Mouse (Mus musculus): ENCODE measurements around the gene Gm4498.
"Not testable (repeated sequence)": the region's sequence is repeated elsewhere in the genome, so short reads cannot be mapped to it uniquely, and the experiment has no call there.

The Gm4498 gene

GRCm38 (mm10) chr7:20233728-20234127, at the start of gene Gm4498:
Gene Gm4498, minus strand, starts transcription at chr7:20233828.
- not testable (repeated sequence) for DNase-seq (ENCODE audit: low spot score)

- DNase-seq (ENCODE audit: low spot score) = not testable (repeated sequence)
Measured at GRCm38 (mm10) chr7:20262734-20263133, 29.1 kb upstream of the Gm4498 start, which contains the start of gene Gm5890. Gene Gm5890, minus strand, starts transcription at chr7:20262834.

- DNase-seq (ENCODE audit: low spot score) = not testable (repeated sequence)
Measured at GRCm38 (mm10) chr7:20205507-20205906, 28.1 kb downstream of the Gm4498 start, which contains the start of gene Gm6164. Gene Gm6164, minus strand, starts transcription at chr7:20205607.

- DNase-seq (ENCODE audit: low spot score) = not testable (repeated sequence)
Measured at GRCm38 (mm10) chr7:20193410-20193809, 40.2 kb downstream of the Gm4498 start, which contains the start of gene Vmn1r95. Gene Vmn1r95, plus strand, starts transcription at chr7:20193710.

Data from adipocyte (in vitro differentiated cells).